Mouse (Mus musculus): ENCODE results near the gene Kmo.

- no peak for TF ChIP-seq GATA1 (IDR thresholded peaks at IDR 0.05; ENCODE audit: borderline replicate concordance, low read length)
- no peak for TF ChIP-seq FLI1 (IDR thresholded peaks at IDR 0.05; ENCODE audit: low read length)
Measured at GRCm38 (mm10) chr1:175639072-175639471, 18.9 kb downstream of the Kmo start.

Measured in megakaryocyte, embryonic 14.5 days (primary cell).